Mouse (Mus musculus): ENCODE measurements around the gene Med13l. TPM values are rescaled to one million over a fixed set of nuclear protein-coding genes. Genes with fewer than 3 reads are reported as not detected.
"Not testable (repeated sequence)": the region's sequence is repeated elsewhere in the genome, so short reads cannot be mapped to it uniquely, and the experiment has no call there.

Med13l gene
- polyA plus RNA-seq, 1 experiment from 2014 or later = 11.5 TPM

GRCm38 (mm10) chr5:118650746-118651145 lies 90.3 kb downstream of the Med13l start:
- Histone ChIP-seq H3K27ac (replicated peaks) (no peak overlapping the region; the same call in 1 of the 2 replicates), H3K36me3 (no peaks in the 10 kb centered on the region), H3K4me2 (no peak overlapping the region), H3K27me3 (replicated peaks) (no peaks in the 10 kb centered on the region), H3K9me3 (replicated peaks) (no peaks in the 10 kb centered on the region), H3K9ac (replicated peaks) (no peak overlapping the region), H3K4me1 (peaks cover 33% of the 10 kb centered on the region), H3K4me3 (replicated peaks) (no peak overlapping the region)
- 62% methylated on average over 7 of the region's 7 CpGs for WGBS
- no peak for ATAC-seq (ENCODE audit: low FRiP score)

GRCm38 (mm10) chr5:118652611-118653010 lies 92.1 kb downstream of the Med13l start:
- ATAC-seq (ENCODE audit: low FRiP score) = no peak
- Histone ChIP-seq H3K4me3 (replicated peaks) (no peak overlapping the region), H3K36me3 (no peaks in the 10 kb centered on the region), H3K9ac (replicated peaks) (no peak overlapping the region), H3K9me3 (replicated peaks) (no peaks in the 10 kb centered on the region), H3K27ac (replicated peaks) (no peak overlapping the region), H3K4me2 (no peak overlapping the region), H3K27me3 (replicated peaks) (no peaks in the 10 kb centered on the region), H3K4me1 (peaks cover 32% of the 10 kb centered on the region)
- 80% methylated on average over 8 of the region's 8 CpGs for WGBS

GRCm38 (mm10) chr5:118653119-118653518 lies 92.6 kb downstream of the Med13l start:
- not testable (repeated sequence) for H3K4me2 ChIP-seq; H3K27ac ChIP-seq (replicated peaks); H3K4me3 ChIP-seq (replicated peaks); H3K27me3 ChIP-seq (replicated peaks); ATAC-seq (ENCODE audit: low FRiP score); H3K9me3 ChIP-seq (replicated peaks); H3K36me3 ChIP-seq; H3K9ac ChIP-seq (replicated peaks)
- 95% methylated on average over 5 of the region's 5 CpGs for WGBS
- peaks cover 27% of the 10 kb centered on the region for H3K4me1 ChIP-seq

GRCm38 (mm10) chr5:118654599-118654998 lies 94.1 kb downstream of the Med13l start:
- H3K4me3 ChIP-seq (replicated peaks) = no peak overlapping the region
- 71% methylated on average over 11 of the region's 11 CpGs for WGBS
- no peak overlapping the region for H3K4me2 ChIP-seq
- 0 out of 2 replicates have a peak overlapping the region, but pooled peaks have one; percentile 29 for H3K27ac ChIP-seq (replicated peaks)
- H3K9me3 ChIP-seq (replicated peaks) = no peaks in the 10 kb centered on the region
- no peaks in the 10 kb centered on the region for H3K36me3 ChIP-seq
- no peak overlapping the region for H3K9ac ChIP-seq (replicated peaks)
- H3K27me3 ChIP-seq (replicated peaks) = no peaks in the 10 kb centered on the region
- peaks cover 27% of the 10 kb centered on the region for H3K4me1 ChIP-seq
- no peak for ATAC-seq (ENCODE audit: low FRiP score)

GRCm38 (mm10) chr5:118655025-118655424 lies 94.5 kb downstream of the Med13l start:
- Histone ChIP-seq H3K27ac (replicated peaks) (no peak overlapping the region), H3K27me3 (replicated peaks) (no peaks in the 10 kb centered on the region), H3K4me1 (peaks cover 31% of the 10 kb centered on the region), H3K36me3 (no peaks in the 10 kb centered on the region), H3K9ac (replicated peaks) (no peak overlapping the region), H3K4me3 (replicated peaks) (no peak overlapping the region), H3K9me3 (replicated peaks) (no peaks in the 10 kb centered on the region), H3K4me2 (no peak overlapping the region)
- 35% methylated on average over 2 of the region's 2 CpGs for WGBS
- 0 out of 2 replicates have a peak, but pooled peaks have one; percentile 75 for ATAC-seq (ENCODE audit: low FRiP score)

GRCm38 (mm10) chr5:118655428-118655827 lies 94.9 kb downstream of the Med13l start:
- ATAC-seq (ENCODE audit: low FRiP score) = no peak
- no peaks in the 10 kb centered on the region for H3K36me3 ChIP-seq
- no peak overlapping the region for H3K9ac ChIP-seq (replicated peaks)
- H3K4me3 ChIP-seq (replicated peaks) = no peak overlapping the region
- 52% methylated on average over 7 of the region's 7 CpGs for WGBS
- no peak overlapping the region for H3K4me2 ChIP-seq
- H3K27me3 ChIP-seq (replicated peaks) = no peaks in the 10 kb centered on the region
- H3K27ac ChIP-seq (replicated peaks) = peak overlapping the region; percentile 30; the same call in 1 of the 2 replicates
- no peaks in the 10 kb centered on the region for H3K9me3 ChIP-seq (replicated peaks)
- peaks cover 29% of the 10 kb centered on the region for H3K4me1 ChIP-seq

- H3K27me3 ChIP-seq (replicated peaks) = no peaks in the 10 kb centered on the region
- 83% methylated on average over 6 of the region's 6 CpGs for WGBS
- no peak for ATAC-seq (ENCODE audit: low FRiP score)
- no peak overlapping the region; the same call in 1 of the 2 replicates for H3K27ac ChIP-seq (replicated peaks)
- no peak overlapping the region for H3K4me2 ChIP-seq
- H3K9ac ChIP-seq (replicated peaks) = no peak overlapping the region
- H3K4me1 ChIP-seq = peaks cover 24% of the 10 kb centered on the region
- no peaks in the 10 kb centered on the region for H3K9me3 ChIP-seq (replicated peaks)
- H3K36me3 ChIP-seq = no peaks in the 10 kb centered on the region
- no peak overlapping the region for H3K4me3 ChIP-seq (replicated peaks)
Observed at GRCm38 (mm10) chr5:118655966-118656365, 95.5 kb downstream of the Med13l start.

GRCm38 (mm10) chr5:118658256-118658837 lies 97.9 kb downstream of the Med13l start:
- peaks cover 24% of the 10 kb centered on the region for H3K4me1 ChIP-seq

GRCm38 (mm10) chr5:118659713-118660112 lies 99.2 kb downstream of the Med13l start:
- Histone ChIP-seq H3K4me2 (no peak overlapping the region), H3K36me3 (no peaks in the 10 kb centered on the region), H3K27ac (replicated peaks) (no peak overlapping the region), H3K27me3 (replicated peaks) (no peaks in the 10 kb centered on the region), H3K4me1 (peaks cover 24% of the 10 kb centered on the region), H3K4me3 (replicated peaks) (no peak overlapping the region), H3K9ac (replicated peaks) (no peak overlapping the region), H3K9me3 (replicated peaks) (no peaks in the 10 kb centered on the region)
- no peak for ATAC-seq (ENCODE audit: low FRiP score)
- WGBS = 87% methylated on average over 2 of the region's 2 CpGs

More at GRCm38 (mm10) chr5:118658256-118658837, 97.9 kb downstream of the Med13l start:
- ATAC-seq (ENCODE audit: low FRiP score) = no peak
- Histone ChIP-seq H3K4me3 (replicated peaks) (no peak overlapping the region), H3K9ac (replicated peaks) (no peak overlapping the region), H3K4me2 (no peak overlapping the region), H3K27me3 (replicated peaks) (no peaks in the 10 kb centered on the region), H3K9me3 (replicated peaks) (no peaks in the 10 kb centered on the region), H3K27ac (replicated peaks) (no peak overlapping the region), H3K36me3 (no peaks in the 10 kb centered on the region)
- 84% methylated on average over 7 of the region's 7 CpGs for WGBS

GRCm38 (mm10) chr5:118661751-118662150 lies 101.3 kb downstream of the Med13l start:
- no peaks in the 10 kb centered on the region for H3K27me3 ChIP-seq (replicated peaks)
- no peak overlapping the region for H3K4me3 ChIP-seq (replicated peaks)
- no peak overlapping the region for H3K27ac ChIP-seq (replicated peaks)
- H3K9ac ChIP-seq (replicated peaks) = no peak overlapping the region
- H3K36me3 ChIP-seq = no peaks in the 10 kb centered on the region
- no peaks in the 10 kb centered on the region for H3K9me3 ChIP-seq (replicated peaks)
- H3K4me1 ChIP-seq = peaks cover 23% of the 10 kb centered on the region
- ATAC-seq (ENCODE audit: low FRiP score) = no peak
- 77% methylated on average over 5 of the region's 5 CpGs for WGBS
- H3K4me2 ChIP-seq = no peak overlapping the region

- Histone ChIP-seq H3K27me3 (replicated peaks) (no peaks in the 10 kb centered on the region), H3K27ac (replicated peaks) (no peak overlapping the region), H3K4me1 (peaks cover 44% of the 10 kb centered on the region), H3K4me2 (no peak overlapping the region), H3K9me3 (replicated peaks) (no peaks in the 10 kb centered on the region), H3K36me3 (no peaks in the 10 kb centered on the region), H3K9ac (replicated peaks) (no peak overlapping the region), H3K4me3 (replicated peaks) (no peak overlapping the region)
- 72% methylated on average over 6 of the region's 6 CpGs for WGBS
- ATAC-seq (ENCODE audit: low FRiP score) = no peak
Observed at GRCm38 (mm10) chr5:118663999-118664398, 103.5 kb downstream of the Med13l start.

GRCm38 (mm10) chr5:118665023-118665422 lies 104.5 kb downstream of the Med13l start:
- H3K9ac ChIP-seq (replicated peaks) = no peak overlapping the region
- H3K9me3 ChIP-seq (replicated peaks) = no peaks in the 10 kb centered on the region
- H3K4me2 ChIP-seq = no peak overlapping the region
- no peak overlapping the region for H3K4me3 ChIP-seq (replicated peaks)
- H3K4me1 ChIP-seq = peaks cover 43% of the 10 kb centered on the region
- no peaks in the 10 kb centered on the region for H3K27me3 ChIP-seq (replicated peaks)
- ATAC-seq (ENCODE audit: low FRiP score) = no peak
- 86% methylated on average over 8 of the region's 8 CpGs for WGBS
- H3K27ac ChIP-seq (replicated peaks) = no peak overlapping the region
- H3K36me3 ChIP-seq = no peaks in the 10 kb centered on the region

Data from neural tube, embryonic 15.5 days (tissue).